Mouse (Mus musculus) megakaryocyte progenitor cell, adult 5-6 weeks (primary cell): ENCODE data around the gene Foxp1. TPM values are rescaled to one million over a fixed set of nuclear protein-coding genes. Genes with fewer than 3 reads are reported as not detected.
A peak's percentile ranks its signal among the peaks of the same experiment; 100 is the strongest.

Experiments used
- ATAC-seq: replicated peaks from 2 replicates; pipeline ENCODE4 v1.8.0; 2016; ENCODE audit warnings: mild to moderate bottlenecking, moderate TSS enrichment, inconsistent platforms; ENCODE audit not compliant: poor library complexity
- total RNA-seq, 2 experiments: library from RNA; stranded (forward) in 1 of 2; stranded (reverse) in 1 of 2; fragments of 157-497, 149-512 nt in 1 of 2; fragments of 200-1000 nt in 1 of 2; gene quantifications; 2 replicates each; pipeline versions ENCODE4 v1.2.3 to v1.2.4; 2015 to 2017

Foxp1 gene
- total RNA-seq, 2 experiments from 2014 or later = 49.5 to 97.3 TPM

DNA sequence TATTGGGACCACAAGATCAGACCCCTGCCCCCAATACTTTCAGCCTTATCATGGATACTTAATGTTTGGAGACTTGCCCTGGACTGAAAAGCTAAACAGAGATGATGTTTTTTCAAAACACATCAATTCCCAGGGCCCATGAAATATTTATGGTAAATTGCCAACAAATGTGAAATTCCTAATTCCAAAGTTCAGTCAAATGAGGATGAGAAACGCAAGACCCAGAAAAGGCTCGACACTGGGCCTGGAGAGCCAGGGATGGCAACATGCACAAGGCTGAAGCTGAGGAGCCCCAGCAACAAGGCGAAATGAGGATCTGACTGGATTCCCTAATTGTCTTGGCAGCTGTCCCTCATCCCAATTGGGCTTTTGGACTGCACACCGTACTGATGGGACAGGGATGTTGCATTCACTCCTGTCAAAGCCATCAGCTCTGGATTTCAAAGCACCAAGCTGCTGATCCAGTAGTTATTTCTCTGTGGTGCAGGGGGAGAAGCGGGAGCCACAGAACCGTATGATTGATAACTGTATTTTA is 294.1 kb downstream of the Foxp1 start:
- no peak for ATAC-seq

DNA sequence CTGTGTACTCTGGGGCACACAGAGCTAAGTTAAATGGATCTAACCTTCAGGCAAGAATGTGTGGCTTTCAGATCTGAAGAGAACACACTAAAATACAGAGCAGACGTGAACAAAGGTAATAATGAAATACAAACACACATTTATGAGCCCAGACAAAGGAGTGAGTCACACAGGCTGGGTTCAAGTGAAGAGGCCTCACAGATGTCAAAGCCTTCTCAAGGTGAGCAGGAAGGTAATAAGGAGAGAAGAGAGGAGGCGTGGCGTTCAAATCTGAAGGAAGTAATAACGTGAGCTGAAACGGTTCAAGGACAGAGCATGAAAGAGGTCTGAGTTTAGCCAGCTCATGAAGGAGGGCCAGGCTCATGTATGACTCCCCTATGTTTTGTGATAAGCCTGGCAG is 301.4 kb downstream of the Foxp1 start:
- ATAC-seq = no peak

DNA sequence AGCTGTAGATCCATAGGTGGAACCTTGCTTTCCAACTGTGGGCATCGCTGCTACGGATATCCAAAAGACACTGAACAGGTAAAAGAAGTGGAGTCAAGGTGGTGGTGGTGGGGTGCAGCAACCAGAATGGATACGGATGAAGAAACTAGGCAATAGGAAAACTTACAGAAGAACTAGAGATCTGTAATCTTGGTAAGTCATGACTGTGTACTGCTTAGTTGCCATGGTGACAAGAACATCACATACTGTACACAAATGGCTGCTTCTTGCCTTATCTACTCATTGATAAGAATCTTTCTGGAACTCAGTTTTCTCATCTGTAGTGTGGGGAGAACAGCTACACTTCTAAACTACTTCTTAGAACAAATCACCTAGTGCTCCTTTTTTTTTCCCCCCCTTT is 302.0 kb downstream of the Foxp1 start:
- ATAC-seq = no peak

DNA sequence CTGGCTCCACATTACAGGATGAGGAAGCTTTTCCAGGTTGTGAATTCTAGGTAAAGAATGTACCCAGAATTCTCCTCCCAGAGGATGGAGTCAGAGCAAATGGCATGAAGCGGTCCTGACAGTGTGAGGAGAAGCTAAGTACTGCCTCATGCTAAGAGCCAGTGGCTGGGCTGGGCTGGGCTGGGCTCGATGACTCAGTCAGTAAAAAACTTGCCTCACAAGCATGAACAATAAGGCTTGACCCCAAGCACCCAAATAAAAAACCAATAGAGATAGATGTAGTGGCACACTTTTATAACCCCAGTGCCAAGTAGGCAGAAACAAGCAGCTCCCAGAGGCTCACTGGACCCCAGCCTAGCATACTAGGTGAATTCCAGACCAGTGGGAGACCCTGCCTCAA is 304.7 kb downstream of the Foxp1 start:
- ATAC-seq = no peak

DNA sequence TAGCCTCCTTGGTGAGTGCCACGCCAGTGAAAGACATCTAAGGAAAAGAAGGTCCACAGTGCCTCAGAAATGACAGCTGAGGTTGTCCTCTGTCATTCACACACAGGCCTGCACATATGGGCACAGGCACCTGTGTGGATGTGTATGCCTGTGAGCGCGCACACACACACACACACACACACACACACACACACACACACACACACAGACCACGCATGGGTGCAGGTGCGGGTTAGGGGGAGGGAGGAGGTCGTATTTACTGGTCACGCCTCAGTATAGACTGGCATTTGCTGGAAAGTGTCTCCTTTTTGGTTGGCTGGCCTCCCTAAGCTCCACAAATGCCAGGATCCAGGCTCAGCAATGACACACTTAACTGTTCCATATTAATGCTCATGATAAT is 305.4 kb downstream of the Foxp1 start:
- ATAC-seq = no peak

DNA sequence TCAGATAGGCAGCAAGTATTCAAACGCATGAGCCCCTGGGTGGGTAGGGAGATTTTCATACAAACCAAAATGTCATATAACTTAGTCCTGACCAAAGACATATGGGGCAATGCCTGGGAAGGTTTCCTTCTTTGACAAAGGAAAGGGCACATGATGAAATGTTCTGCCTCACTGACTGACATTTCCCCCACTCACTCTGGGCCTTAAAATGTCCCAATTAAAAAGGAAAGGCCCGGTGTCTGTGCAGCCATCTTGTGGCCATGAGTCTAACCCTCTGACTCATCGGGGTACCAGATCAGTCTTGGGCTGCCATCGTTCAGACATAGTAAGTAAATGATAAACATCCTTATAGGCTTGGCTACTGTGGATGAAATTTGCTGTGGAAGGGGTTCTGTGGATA is 310.1 kb downstream of the Foxp1 start:
- peak; percentile 67 for ATAC-seq

DNA sequence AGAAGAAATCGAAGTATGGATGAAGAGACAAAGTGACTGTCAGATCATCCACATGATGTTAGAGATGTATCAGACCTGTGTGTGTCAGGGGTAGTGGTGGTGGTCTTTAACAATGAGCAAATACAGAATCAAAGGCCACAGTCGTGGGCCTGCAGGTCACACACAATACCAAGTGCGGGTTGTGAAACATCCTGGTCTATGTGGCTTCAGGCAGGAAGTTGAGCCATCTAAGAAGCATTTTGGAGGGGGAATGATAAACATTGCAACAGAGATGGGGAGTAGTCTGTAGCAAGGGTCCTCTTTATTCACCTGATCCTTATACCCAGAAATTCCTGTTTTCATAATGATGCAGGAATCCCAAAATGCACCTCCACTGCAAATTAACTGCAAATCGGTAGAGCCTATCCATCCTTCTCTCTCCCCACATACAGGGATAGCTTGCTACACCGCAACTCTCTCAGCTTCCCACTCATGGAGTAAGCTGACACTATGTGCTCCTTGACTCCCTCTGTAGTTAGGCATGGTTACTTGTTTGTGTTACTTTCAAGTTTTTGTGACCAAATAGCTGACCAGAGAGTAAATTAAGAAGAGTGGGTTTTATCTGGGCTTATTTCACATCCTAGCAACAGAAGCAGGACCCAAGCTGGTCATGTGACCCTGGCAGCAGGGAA is 310.7 kb downstream of the Foxp1 start:
- peak; percentile 89 for ATAC-seq

DNA sequence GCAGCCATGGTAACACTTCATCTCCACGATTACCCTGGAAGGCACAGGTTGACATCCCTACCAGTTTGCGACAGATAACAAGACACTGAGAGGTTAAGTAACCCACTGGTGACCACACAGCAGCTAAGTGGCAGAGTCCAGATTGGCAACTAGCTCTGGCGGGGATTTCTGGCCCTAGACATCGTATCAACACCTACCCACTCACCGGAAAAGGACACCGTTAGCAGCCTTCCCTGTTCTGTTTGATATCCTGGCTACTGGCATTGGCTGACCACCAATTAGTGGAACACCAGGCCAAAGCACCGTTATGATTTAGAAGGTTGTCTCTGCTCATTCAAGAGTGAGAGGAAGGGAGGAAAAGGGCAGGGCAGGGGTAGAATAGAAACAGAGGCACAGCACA is 312.4 kb downstream of the Foxp1 start:
- ATAC-seq = no peak

DNA sequence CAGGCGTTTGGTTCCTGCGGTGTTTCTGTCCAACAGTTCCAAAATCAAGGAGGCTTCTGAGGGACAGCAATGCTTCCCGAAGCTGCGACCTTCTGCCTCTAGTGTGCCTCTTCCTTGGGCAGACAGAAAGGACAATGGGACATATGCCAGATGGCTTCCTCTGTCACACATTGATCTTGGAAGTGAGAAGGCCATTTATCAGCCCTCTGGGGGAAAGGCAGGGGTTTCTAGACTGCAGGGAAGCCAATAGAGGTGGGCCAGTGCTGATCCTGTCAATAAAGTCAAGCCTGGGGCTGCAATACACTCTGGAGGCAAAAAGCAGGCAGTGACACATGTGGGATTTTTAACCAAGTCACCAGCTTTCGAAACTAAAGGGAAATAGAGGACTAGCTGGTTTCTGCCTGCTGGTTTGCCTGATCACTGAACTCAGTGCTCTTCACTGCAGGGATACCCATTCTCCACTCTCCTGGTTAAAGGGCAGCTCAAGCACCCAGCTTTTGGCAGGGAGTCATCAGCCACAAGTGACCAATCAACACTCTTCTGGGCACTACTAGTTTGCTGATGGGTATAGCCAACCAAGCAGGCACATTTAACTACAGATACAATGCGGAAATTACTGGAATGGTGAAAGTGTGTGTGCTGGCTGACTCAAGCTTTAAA is 315.2 kb downstream of the Foxp1 start:
- no peak for ATAC-seq

DNA sequence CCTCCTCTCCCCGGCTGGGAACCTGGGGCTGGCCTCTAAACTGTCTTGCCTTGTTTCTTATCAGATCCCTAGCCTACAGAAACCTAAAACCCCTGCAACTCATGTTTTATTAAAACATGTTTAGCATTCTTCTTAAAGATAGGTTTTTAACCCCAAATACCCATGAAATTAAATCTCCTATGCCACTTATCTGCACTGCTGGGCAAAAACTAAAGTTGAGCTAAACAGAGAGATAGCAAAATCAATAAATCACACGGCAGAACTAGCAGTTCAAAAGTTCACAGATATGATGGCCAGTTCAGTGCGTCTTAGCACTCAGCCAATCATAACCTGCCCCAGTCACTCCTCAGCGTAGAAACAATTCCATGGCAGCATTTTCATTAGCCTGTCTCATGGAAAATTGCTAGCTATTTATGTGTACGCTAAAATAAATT is 316.1 kb downstream of the Foxp1 start:
- ATAC-seq = peak; percentile 40; the same call in 1 of the 2 replicates

DNA sequence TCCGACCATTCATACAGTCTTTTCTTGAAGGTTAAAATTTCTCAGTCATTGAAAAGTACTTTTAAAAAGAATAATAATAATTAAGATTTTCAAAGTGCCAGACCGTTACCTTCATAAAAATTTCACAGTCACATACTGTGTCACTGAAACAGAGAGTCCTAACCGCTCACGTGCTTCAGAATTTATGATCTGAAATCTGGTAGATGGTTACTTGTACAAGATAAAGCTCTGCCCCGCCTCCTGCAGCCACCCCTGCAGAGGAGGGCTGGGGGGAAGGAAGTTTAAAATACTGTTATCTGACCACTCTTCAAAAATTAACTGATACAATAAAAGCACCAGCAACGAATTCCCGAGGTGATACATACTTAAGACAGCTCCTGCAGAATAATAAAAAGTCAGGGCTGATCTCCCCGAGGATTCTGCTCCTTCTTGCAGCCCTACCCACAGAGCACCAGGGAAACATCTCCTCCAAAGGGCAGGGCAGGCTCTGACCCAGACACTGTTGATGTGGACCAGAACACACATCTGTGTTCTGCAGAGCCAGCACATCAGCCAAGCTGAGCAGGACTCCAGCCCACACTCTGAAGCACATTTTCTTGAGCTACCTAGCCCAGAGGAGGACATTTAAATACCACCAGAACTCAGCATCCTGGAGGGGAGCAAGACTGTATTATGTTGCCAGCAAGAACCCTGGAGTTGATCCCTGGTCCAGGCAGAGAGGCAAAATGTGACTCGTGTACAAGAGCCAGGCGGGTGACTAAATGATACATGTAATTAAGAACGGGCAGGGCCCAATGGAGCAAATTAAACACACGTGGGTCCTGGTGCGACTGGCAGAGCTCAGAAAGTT is 316.7 kb downstream of the Foxp1 start:
- ATAC-seq = peak; percentile 12; the same call in 1 of the 2 replicates

DNA sequence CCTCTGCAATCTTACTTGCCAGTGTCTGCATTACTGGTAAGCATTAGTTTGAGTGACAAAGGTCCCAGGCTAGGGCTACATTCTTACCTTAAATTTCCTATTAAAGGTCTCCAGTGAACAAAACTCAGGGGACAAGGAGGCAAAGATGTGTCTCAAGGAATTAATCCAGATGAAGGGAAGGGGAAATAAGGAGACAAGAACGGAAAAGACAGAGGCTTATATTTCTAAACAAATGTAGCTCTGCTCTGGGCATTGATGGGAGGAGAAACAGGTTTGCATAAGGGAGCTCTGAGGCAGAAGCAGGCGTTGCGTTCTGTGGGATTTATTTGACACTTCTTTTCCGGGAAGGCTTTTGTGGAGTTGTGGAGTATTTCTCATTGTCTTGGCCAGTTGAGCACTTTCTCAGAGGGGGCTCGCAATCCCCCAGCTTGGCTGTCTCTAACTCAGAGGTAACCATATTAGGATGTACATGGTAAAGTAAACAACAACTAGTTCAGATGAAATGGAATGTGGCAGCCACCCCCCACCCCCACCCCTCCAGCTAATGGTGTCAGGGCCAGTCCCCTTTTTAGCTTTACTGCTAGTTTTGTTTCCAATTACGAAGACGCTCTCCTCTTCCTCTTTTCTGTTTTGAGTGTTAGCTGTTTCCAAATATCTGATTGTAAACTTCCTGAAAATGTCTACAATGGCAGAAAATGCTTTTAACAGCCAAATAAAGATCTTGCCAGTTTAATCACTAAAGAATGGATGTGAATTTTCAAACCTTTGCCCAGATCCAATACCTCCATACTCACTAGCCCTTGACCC is 317.5 kb downstream of the Foxp1 start:
- peak; percentile 60 for ATAC-seq

DNA sequence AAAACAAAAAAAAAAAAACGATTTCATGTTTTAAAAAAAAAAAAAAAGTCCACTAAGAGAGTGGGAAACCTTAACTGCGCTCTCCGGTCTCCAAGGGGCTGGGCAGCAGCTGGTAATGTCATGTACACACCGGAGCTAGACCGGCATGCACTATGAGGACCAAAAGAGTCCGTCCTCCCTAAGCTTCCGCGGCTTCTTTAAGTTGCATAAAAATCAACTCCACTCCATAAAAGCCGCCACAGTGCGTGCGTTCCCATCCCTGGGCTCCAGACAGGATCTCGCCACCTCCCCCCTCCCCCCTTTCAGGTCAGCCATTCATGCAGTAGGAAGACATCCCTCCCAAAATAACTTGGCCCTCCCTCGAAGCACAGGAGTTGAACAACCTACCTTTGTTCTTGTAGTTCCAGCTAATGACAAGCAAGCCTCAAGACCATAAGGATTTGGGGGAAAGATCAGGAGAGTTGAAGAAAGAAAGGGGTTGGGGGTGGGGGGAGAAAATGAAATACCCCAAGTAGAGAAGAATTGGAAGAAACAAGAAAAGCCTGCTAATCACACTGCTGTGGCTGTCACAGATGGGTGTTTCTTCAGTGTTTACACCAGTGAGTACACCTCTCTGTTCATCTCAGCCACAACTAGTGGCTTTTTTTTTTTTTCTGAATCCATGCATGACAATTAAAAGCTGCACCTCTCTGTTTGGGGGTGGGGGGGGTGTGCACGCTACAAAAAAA is 318.3 kb downstream of the Foxp1 start:
- ATAC-seq = no peak

DNA sequence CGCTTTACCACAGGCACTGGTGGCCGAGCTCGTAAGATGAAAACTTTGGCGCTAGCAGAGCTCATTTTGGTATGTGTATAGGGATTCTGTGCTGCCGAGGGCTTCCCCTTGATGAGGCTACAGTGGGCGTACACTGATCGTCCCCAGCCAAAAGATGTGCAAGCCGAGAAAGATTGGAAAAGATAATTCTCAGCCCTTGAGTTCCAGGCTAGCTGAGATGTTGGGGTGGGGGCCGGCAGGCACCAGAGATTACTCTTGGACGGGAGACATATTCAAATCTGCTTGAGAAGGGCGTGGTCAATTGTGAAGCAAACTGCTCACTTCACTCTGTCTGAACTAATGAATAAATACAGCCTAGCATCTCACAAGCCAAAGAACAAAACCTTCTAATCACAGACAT is 319.3 kb downstream of the Foxp1 start:
- 0 out of 2 replicates have a peak, but pooled peaks have one; percentile 8 for ATAC-seq

DNA sequence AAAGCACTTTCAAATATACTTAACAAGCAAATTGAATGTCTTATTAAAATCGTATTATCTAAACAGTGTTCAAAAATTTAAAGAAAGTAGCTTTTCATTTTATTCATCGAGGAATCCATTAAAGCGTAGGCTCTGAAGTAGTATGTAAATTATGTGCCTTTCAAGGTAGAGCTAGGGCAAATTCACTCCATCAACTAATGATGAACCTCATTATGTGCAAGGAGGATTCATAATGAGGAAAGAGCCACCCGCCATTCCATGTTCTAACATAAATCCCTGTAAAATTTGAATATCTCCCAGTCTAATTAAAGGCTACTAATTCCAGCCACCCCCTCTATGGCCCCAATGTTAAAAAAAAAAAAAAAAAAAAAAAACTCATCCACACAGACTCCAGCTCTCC is 319.7 kb downstream of the Foxp1 start:
- ATAC-seq = no peak

DNA sequence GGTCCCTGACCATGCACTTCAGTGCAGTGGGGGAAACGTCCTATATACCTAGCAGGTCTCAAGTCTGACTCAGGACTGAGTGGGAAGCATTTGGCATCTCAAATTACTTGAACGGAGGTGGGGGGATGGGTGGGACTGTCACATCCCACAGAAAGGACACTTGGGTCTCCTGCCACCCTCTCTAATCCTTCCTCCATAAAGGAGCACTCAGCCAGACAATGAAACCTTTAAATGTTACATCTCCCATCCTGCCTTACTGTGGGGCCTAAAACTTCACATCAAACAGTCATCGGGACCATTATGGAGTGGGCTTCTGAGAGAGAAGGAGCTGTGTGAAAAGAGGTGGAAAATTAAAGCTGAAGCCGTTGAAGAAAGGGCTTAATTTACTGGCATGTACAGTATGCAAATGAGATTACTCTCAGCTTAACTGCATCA is 321.2 kb downstream of the Foxp1 start:
- ATAC-seq = no peak

DNA sequence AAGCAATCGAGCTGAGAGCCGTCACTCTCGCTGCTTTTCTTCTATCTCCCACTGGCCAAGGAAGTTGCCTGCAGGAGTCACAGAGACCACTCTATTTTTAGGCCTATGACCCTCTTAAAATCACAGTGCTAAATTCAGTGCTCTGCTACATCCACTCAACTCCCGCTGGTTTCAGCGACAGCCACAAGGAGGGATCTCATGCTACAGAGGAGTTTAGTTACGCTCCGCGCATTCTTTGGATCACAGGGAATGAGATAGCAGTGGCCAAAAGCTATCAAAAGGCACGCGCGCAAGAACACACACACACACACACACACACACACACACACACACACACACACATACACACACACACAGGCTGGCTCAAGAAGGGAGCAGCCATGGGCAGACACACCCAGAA is 321.9 kb downstream of the Foxp1 start:
- ATAC-seq = no peak

DNA sequence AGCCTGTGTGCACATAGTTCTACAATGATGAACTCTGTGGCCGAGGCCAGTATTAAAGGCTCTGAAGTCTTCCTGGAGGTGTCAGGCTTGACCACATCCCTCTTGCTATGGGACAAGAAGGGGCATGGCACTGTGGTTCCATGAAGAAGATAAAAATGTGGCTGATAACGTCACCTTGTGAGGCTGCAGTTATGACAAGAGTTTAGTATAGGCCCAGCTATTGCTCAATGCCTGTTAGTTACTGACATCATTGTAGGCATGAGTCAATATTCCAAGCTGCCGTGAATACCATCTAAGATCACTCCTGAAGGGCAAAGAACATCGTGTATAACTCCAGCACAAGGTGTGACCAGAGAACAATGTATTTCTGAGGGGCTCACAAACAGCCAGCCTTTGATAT is 323.2 kb downstream of the Foxp1 start:
- ATAC-seq = peak; percentile 87

DNA sequence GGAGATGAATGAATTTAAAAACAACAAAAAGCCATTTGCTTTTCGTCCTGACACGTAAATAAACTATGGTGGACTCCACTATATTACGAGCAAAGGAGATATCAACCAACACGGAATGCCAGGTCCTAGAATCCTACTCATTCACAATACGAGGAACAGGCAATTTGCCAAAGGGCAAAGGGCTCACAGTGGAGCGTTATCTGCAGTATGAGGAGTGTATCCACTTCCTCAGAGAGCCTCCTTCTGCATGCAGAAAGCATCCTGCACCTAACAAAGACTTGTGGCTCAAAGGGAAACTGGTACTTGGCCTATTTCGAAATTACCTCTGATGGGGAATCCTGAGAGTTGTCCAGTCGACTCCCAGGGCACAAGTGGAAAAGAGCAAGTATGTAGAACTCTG is 328.8 kb downstream of the Foxp1 start:
- peak; percentile 47 for ATAC-seq

DNA sequence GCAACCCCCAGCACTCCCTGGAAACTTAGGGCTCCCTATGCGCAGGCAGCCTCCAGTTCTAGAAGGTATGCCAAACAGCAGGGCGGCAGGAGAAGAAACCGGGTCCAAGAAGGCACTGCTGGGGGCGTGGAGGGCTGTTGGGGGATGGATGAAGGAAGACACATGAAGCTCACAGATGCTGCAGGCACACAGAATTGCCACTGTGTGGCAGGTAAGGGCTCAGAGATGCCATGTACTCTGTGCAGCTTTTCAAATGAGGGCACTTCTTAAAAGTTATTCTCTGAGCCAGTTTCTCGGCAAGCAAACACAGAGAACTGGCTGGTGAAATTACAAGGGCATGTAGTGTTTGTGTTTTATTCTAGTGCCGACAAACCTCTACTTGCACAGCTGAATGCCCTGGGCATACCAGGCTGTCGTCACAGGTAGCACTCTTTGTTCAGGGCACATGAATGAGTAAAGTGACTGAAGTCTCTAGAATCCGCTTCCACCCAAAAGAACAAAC is 330.8 kb downstream of the Foxp1 start:
- peak; percentile 52 for ATAC-seq
